Mouse (Mus musculus): Measurements from ENCODE around the gene 1110008P14Rik.
"Not testable (repeated sequence)": the region's sequence is repeated elsewhere in the genome, so short reads cannot be mapped to it uniquely, and the experiment has no call there.

Gene 1110008P14Rik

GRCm38 (mm10) chr2:32362817-32363340 is 18.9 kb downstream of the 1110008P14Rik start:
- DNase-seq = peak; percentile 94

DNA sequence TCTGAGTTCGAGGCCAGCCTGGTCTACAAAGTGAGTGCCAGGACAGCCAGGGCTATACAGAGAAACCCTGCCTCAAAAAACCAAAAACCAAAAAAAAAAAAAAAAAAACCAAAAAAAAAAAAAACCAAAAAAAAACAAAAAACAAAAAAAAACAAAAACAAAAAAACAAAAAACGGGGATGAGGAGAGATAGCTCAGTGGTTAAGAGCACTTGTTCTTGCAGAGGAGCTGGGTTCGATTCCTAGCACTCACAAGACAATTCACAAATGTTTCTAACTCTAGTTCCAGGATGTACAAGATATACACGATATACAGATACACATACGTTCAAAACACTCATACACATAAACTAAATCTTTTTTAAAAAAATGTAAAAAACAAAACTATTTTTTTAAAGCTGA is 19.5 kb downstream of the 1110008P14Rik start:
- DNase-seq = not testable (repeated sequence)

GRCm38 (mm10) chr2:32361437-32361836 is 20.3 kb downstream of the 1110008P14Rik start:
- peak; percentile 80 for DNase-seq

DNA sequence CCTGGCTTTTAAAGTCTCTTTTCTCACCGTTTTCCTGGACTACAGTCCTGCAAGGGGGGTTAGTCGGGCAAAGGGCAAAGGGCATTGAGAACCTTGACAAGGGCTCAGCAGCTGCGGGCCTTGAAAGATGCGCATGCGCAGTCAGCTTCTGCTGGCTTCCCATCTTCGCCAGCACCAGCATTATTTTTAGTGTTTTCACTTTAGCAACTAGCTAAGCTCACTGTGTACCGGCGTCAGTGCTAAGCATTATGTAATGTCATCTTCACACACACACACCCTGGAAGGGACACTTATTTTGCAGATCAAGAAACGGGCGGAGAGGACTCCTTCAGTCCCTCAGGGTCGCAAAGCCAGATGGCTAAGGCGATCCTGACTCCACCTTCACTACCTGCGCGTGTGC is 21.0 kb downstream of the 1110008P14Rik start:
- peak; percentile 69 for DNase-seq

- no peak for DNase-seq
Observed at GRCm38 (mm10) chr2:32358381-32358780, 23.4 kb downstream of the 1110008P14Rik start.

DNA sequence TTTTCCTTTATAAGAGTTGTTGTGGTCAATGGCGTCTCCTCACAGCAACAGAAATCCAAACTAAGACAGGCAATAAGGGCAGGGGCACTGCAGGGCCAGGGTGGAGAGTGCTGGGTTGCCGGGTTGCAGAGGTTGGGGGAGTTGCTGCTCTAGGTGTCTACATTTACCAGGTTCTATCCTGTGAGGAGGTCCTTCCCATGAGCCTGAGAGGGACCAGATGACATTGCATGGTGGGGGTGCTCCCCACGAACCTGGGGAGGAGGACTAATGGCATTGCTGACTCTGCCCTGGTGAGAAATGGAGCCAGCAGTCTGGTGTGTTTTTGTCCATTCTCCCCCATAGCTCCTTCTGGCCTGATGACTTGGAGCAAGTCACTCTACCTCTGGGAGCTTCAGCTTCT is 24.0 kb downstream of the 1110008P14Rik start:
- no peak for DNase-seq

DNA sequence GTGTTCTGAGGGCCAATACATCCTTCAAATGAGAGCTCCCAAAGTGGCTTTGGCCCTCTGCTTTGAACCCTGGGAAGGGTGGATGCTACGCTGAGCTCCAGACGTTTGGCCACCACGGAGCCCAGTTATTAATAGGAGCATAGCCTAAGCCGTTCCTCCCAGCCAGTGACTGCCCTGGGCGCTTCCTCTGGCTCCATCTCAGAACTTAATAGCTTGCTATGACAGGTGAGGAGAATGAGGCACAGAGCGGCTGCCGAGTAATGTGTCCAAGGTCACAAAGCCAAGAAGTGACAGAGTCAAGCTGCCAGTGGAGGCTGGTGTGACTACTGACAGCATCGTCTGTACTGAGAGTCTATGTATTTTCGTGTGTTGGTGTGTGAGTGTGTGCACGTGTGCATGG is 25.5 kb downstream of the 1110008P14Rik start:
- DNase-seq = no peak

GRCm38 (mm10) chr2:32354336-32354895 is 27.3 kb downstream of the 1110008P14Rik start:
- no peak for DNase-seq

DNA sequence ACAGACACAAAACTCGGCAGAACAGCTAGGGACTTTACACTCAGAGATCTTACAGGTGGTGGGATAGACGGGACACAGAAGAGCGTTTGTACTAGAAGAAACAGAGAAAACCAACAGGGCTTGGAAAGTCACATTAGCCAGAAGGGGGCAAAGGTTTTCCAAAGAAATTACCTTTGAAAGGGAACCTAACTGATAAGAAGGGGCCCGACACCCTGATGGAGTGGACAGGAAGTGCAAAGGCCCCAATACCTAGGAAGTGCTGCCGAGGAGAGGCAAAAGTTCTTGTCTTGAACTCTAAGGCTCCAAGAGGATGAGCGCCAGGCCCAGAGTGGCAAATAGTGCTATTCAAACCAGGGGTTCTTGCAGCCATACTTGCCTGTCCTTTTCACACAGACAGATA is 27.9 kb downstream of the 1110008P14Rik start:
- DNase-seq = no peak

DNA sequence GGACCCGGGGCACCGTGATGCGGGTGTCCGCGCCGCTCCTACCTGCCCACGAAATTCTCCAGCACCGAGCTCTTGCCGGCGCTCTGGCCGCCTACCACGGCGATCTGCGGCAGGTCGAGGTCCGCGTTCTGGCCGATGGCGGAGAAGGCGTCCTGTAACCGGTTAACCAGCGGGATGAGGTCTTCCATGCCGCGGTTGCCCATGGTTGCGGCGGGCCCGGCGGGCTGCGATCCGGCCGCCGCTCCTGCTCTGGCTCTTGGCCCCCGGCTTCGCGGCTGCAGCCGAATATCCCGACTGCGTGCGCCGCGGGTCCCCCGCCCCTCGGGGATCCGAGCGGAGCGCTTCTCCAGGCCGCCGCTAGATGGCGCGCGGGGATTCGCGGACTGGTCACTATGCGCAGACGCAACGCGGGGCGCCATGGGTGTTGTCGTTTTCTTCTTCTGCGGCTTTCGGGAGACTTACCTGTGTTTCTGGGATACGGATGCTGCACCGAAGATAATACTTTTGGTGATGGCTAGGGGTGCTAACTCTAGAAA is 28.7 kb downstream of the 1110008P14Rik start, which contains the start of gene Dnm1:
TSS of gene Dnm1 (minus strand) at position 332 of the 536 bp plus-strand sequence.
- DNase-seq = peak; percentile 94

DNA sequence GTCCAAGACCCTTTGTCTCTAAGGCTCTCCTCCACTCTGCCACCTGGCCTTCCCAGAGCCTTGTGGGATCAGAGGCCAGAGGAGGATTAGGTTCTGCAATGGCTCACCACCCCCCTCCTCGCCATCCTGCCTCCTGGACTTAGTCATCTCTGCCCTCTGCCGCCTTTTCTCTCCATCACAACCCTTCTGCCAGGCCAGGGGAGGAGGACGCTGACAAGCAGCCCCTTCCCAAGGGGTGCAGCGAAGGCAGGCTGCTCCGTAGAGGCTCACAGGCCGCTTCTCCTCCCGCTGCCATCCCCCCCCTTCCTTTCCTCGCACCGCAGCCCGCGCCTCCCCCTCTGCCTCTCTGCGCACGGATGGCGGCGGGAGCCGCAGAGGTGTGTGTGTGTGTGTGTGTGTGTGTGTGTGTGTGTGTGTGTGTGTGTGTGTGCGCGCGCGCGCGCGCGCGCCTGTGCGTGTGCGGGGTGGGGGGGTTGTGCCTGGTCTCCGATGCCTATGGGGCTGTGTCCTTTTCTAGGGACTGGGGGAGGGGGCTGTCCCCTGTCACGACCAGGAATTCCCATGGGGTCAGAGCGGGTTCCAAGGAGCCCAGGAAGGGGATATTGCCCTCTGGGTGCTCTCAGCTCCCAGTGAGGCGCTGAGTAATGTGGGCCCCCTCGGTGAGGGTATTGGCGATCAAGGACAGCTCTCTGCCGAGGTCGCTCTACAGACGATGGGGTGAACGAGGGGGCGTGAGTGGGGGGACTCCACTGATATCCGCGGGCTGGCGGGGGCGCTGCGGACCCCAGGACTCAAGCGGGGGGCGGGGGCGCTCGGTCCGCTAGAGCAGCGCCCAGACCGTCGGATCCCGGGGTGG is 29.4 kb downstream of the 1110008P14Rik start, which contains the start of gene Ciz1:
TSS of gene Ciz1 (plus strand) at position 177 of the 856 bp plus-strand sequence.
- peak; percentile 28 for DNase-seq

DNA sequence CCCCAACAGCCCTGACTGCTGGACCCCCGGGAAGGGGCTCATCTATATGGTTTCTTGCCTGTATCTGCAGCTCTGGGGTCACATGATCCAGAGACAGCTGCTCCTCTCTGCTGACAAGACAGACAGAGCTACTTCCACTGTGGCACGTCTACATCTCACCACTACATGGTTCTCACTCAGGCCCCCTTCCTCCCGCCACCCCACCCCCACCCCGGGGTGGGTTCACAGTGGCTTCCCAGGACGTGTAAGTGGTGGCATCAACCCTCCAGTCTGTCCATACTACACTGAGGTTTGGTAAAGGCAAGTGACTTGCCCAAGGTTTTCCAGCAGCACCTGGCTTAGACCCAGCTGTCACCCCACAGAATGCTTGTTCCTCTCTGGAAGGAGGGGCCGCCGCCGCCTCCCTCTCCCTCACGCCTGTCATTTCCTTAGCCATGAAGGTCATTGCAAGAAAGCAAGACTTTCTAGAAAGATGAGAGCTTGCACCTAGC is 30.2 kb downstream of the 1110008P14Rik start:
- no peak for DNase-seq

DNA sequence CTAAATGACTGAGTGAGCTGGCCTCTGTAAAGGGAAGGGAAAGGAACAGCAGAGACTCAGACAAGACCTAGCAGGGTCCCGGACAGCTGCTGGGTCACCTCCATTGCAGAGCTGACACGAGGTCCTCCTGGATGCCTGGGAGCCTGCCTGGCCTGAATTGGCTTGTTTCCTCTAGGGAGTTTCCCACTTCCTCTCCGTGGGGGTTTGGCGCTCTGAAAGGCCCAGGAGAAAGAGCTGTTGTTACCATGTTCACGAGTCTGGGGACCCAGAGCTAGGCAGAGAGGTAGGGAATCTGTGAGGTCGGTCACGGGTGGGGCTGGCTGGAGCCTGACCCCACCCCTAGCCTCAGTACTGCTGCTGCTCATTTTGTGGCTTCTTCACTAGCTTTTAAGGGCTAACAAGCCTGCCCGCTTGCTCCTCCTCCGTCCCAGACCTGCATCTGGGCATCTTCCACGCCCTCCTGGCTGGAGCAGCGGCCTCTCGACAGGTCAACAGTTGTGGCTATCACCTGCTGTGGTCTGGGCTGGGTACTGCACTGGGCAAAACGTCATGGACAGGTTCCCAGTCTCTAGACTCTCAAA is 31.2 kb downstream of the 1110008P14Rik start:
- DNase-seq = no peak

DNA sequence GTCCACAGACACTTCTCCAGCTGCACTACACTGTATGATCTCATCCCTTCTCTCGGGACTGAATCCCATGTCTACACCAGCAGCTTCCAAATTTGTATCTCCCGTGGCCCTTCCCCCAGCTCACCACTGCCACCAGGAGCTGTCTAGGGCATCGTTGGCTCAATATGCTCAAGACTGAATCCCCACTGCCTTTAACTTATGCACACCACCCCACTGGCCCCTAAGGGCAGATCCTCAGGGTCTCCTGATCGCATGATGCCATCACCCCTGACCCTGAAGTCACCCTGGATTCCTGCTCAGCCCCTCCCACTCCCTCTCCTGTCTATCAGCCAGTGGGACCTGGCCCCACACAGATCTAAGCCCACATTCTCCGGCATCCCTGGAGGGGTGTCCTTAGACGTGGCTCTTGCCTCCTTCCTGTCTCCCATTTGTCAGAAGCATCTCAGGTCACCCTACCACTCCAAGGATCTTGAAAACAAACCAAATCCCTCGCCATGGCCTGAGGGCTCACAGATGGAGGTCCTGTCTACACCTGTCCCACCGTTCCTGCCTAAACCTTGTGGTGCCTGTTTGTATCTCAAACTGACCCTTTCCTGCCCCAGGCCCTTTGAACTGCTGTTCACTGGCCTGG is 32.0 kb downstream of the 1110008P14Rik start:
- DNase-seq = no peak

- no peak for DNase-seq
Observed at GRCm38 (mm10) chr2:32348311-32348710, 33.4 kb downstream of the 1110008P14Rik start.

DNA sequence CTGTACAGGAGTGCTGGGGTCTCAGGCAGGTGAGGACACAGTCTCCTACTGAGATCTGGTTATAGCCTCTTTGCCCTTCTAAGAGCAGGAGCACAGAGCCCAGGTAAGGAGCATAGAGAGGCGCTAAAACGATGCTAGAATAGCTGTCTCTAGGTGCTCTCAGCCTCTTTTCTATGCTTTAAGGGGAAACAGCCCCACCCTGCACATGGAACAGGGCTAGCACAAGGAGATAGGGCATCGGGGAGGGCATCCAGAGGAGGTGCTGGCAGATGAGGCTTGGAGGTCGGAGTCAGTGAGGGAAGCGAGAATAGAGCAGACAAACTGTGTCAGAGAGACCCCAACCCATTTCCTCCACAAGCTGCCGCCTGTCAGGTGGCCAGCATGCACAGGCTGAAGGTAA is 34.7 kb downstream of the 1110008P14Rik start:
- DNase-seq = no peak

DNA sequence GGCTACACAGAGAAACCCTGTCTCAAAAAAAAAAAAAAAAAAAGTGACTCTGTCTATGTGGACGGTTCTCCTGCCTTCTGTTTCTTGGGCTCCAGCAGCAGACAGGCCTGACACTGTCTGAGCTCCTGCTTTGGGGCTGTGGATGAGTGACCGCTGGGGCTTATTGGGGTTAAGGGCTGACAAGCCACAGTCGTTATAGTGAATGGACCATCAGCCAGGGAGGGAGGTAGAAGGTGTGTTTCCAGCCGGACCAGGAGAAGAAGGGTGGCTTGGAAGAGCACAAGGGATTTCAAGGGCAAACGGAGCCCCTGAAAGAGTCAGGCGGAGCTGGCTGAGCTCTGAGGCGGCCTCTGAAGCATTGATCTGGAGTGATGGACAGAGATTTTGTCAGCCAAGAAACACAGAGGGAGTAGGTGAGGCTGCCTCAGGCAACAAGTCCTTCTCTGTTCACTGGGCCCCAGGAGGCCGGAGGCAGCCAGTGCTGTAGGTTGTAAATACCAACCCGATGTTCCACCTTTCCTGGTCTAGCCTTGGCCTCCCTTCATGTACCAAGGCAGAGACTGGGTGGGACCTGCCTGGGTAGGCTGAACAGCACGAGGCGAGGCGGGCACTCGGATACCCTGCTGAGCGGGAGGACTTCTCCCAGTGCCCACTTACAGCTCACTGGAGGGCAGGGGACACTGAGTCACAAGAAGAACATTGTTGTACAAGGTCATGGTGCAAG is 37.0 kb downstream of the 1110008P14Rik start:
- no peak for DNase-seq

DNA sequence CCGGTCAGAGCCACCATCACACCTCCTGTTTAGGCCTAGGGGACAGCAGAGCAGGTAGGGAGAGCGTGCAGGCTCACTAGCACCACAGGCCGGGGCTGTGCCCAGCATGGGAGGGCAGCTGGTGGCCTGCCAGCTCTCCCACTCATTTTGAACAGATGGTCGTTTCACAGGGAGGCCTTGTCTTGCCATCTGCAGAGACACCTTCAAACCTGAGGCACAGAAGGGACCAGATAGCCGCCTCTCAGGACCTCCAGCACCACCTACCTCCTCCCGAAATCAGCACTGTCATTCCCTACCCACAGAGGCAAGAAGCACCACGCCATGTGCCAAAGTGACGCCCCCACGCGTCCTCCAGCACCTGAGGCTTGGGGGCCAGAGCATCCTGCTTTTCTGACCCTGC is 37.7 kb downstream of the 1110008P14Rik start:
- DNase-seq = no peak

DNA sequence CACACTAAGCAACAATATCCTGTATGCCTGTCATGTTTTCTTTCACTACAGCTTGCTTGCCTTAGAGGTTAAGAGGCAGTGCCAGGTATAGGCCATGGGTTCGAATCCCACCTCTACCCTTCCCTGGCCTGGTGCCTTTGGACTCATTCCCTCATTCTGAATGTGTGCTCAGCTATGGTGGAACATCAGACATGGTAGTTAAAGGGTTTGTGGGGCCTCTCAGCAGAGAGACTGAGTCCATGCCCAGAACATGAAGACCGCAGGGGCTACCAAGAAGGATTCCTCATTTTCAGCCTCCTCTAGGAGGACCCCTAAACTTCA is 38.4 kb downstream of the 1110008P14Rik start:
- DNase-seq = no peak

GRCm38 (mm10) chr2:32342539-32343350 is 39.0 kb downstream of the 1110008P14Rik start:
- peak; percentile 48 for DNase-seq

DNA sequence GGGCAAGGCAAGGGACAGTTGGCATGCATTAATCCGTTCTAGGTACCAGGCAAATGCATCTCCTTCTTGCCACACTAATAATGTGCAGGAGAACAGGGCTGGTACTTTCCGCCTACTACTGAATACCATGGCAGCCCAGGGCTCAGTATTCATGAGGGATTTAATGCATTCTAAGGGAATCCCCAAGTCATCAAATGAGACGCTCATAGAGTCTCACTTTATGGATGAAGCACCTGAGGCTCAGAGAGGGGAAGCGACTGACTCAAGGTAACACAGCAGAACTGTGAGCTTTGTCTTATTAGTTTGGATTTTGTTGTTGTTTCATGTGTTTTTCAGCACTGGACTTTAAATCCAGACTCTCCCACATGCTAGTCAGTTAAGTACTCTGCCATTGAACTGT is 39.7 kb downstream of the 1110008P14Rik start:
- no peak for DNase-seq

All from lung, postnatal 10 days (tissue).